Mouse (Mus musculus) ES-E14 (cell line): Measurements from ENCODE around the gene Isg20l2. TPM values are rescaled to one million over a fixed set of nuclear protein-coding genes. Genes with fewer than 3 reads are reported as not detected.

Experiments
- DNase-seq: peaks from one replicate; pipeline ENCODE4 v3.0.0-alpha.2; 2013; ENCODE audit warnings: low read depth, low spot score
- H3K27ac ChIP-seq: 2 replicates; pipeline ENCODE4 v1.5.1; 2012; ENCODE audit warnings: low read depth, mild to moderate bottlenecking, low read length, moderate library complexity, mixed read lengths; ENCODE audit not compliant: poor library complexity, insufficient read depth, severe bottlenecking
- H3K36me3 ChIP-seq: 2 replicates; pipeline ENCODE4 v1.6.1; 2012; ENCODE audit warnings: mild to moderate bottlenecking, low read length, moderate library complexity, mixed read lengths; ENCODE audit not compliant: control insufficient read depth, poor library complexity, insufficient read depth, severe bottlenecking
- H3K4me1 ChIP-seq, 2 experiments: fragments of 150-350 bp in 1 of 2; sonication (generic) in 1 of 2; 2 replicates each; pipeline ENCODE4 v1.6.1; 2012; ENCODE audit warnings: low read length in 2 of 2, mild to moderate bottlenecking in 1 of 2, mixed read lengths in 1 of 2; ENCODE audit not compliant: control insufficient read depth in 2 of 2, insufficient read depth in 2 of 2, poor library complexity in 1 of 2
- H3K4me3 ChIP-seq, 2 experiments: fragments of 150-350 bp in 1 of 2; sonication (generic) in 1 of 2; 2 replicates each; pipeline ENCODE4 v1.5.1; 2012; ENCODE audit warnings: low read length in 2 of 2, low read depth in 1 of 2, mild to moderate bottlenecking in 1 of 2, mixed read lengths in 1 of 2; ENCODE audit not compliant: insufficient read depth in 1 of 2, poor library complexity in 1 of 2, severe bottlenecking in 1 of 2
- H3K9ac ChIP-seq: 2 replicates; pipeline ENCODE4 v1.6.1; 2012; ENCODE audit warnings: low read depth, mild to moderate bottlenecking, low read length, mixed read lengths; ENCODE audit not compliant: poor library complexity, insufficient read depth, severe bottlenecking
- H3K9me3 ChIP-seq: fragments of 150-350 bp; sonication (generic); 2 replicates; pipeline ENCODE4 v1.6.1; 2012; ENCODE audit warnings: low read depth, mild to moderate bottlenecking, low read length; ENCODE audit not compliant: control insufficient read depth, insufficient read depth
- CHD2 ChIP-seq: IDR thresholded peaks from 2 replicates; pipeline ENCODE4 v1.6.1; 2014; ENCODE audit warnings: mild to moderate bottlenecking, low read depth, low read length, inconsistent platforms
- HCFC1 ChIP-seq: IDR thresholded peaks from 2 replicates; pipeline ENCODE4 v1.6.1; 2012; ENCODE audit warnings: low read length, inconsistent platforms, borderline replicate concordance; ENCODE audit not compliant: insufficient read depth
- MAFK ChIP-seq: IDR thresholded peaks from 2 replicates; pipeline ENCODE4 v1.6.1; 2014; ENCODE audit warnings: mild to moderate bottlenecking, low read depth, low read length, inconsistent platforms; ENCODE audit not compliant: insufficient read depth
- ZC3H11A ChIP-seq: IDR thresholded peaks from 2 replicates; pipeline ENCODE4 v1.6.1; 2012; ENCODE audit warnings: low read depth, mild to moderate bottlenecking, inconsistent platforms, low read length, borderline replicate concordance
- ZNF384 ChIP-seq: IDR thresholded peaks from 2 replicates; pipeline ENCODE4 v1.6.1; 2012; ENCODE audit warnings: low read depth, low read length, inconsistent platforms
- in situ Hi-C, 2 experiments: fragments of 600-800 bp; cut with MboI; formaldehyde crosslinking; loops; one replicate each; pipeline ENCODE4 v1.15.1; 2025; ENCODE audit warnings: low sequenced_read_pairs in 2 of 2, inconsistent platforms in 1 of 2; ENCODE audit not compliant: unreplicated experiment in 2 of 2
- total RNA-seq: library from RNA; depleted of rRNA; stranded (reverse); fragments of 300-350 nt; gene quantifications from 2 replicates; pipeline ENCODE4 v1.2.3, GENCODE M21; 2012

Isg20l2 gene
- total RNA-seq, 1 experiment, result 40.1 TPM

DNA sequence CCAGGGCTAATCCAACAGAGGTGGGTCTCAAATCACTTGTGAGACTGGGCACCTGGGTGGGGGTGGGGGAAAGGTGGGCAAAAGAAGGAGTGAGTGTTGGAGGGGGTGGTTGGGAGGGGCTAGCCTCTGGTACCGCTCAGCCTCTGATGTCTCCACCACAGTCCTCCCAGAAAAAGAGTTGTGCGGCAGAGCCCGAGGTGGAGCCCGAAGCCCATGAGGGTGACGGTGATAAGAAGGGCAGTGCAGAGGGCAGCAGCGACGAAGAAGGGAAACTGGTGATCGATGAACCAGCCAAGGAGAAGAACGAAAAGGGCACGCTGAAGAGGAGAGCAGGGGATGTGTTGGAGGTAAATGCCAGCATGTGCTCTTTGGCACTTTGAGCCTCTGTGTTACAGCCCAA is 16.2 kb upstream of the Isg20l2 start:
- H3K4me3 ChIP-seq, result no peak overlapping the region
- H3K4me1 ChIP-seq, result peaks cover 10 to 18% of the 10 kb centered on the region in 2 experiments
- no peak overlapping the region for H3K9ac ChIP-seq
- in situ Hi-C loops, result no loop called here
- no peak for DNase-seq
- peaks cover 43% of the 10 kb centered on the region for H3K36me3 ChIP-seq
- no peak overlapping the region for H3K27ac ChIP-seq
- TF ChIP-seq ZC3H11A (no peak), HCFC1 (no peak), ZNF384 (no peak), MAFK (no peak)
- H3K9me3 ChIP-seq, result no peaks in the 10 kb centered on the region

DNA sequence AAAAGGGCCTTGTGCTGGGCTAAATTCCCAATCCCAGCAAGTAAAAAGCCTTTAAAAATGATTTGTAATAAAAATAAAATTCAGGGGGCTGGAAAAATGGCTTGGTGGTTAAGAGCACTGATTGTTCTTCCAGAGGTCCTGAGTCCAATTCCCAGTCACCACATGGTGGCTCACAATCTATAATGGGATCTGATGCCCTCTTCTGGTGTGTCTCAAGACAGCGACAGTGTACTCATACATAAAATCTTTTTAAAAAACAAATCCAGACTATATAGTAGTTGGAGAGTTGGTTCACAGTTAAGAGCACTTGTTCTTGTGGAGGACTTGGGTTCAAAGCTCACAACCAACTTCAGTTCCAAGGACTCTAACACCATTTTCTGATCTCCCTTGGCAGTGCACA is 13.1 kb upstream of the Isg20l2 start:
- no peak for TF ChIP-seq ZNF384
- no peak for TF ChIP-seq MAFK
- no peak for TF ChIP-seq CHD2
- no peak for TF ChIP-seq HCFC1
- TF ChIP-seq ZC3H11A, result no peak
- H3K9me3 ChIP-seq, result no peaks in the 10 kb centered on the region
- no peak for DNase-seq
- in situ Hi-C loops, result no loop called here
- no peak overlapping the region for H3K4me3 ChIP-seq
- no peak overlapping the region for H3K27ac ChIP-seq
- peaks cover 41% of the 10 kb centered on the region for H3K36me3 ChIP-seq
- no peak overlapping the region for H3K9ac ChIP-seq
- H3K4me1 ChIP-seq, result peaks cover 8 to 11% of the 10 kb centered on the region in 2 experiments

DNA sequence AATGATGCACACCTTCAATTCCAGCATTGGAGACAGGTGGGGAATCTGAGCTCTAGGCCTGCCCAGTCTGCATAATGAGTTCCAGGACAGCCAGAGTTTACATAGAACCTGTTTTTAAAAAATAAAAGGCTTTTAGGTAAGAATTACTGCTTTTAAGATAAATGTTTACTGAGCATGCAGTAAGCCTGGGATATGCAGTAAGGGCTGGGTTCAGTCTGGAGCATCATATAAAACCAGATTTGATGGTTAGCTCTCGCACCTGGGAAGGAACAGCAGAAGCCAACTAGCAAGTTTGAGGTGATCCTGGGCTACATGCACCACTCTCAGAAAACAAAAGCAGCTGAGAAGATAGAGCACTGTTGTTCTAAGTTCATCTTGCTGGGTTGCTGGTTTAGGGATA is 11.6 kb upstream of the Isg20l2 start:
- Histone ChIP-seq H3K4me3 (no peak overlapping the region), H3K36me3 (peaks cover 43% of the 10 kb centered on the region), H3K9me3 (no peaks in the 10 kb centered on the region), H3K27ac (no peak overlapping the region), H3K4me1 (peaks cover under 1 to 4% of the 10 kb centered on the region in 2 experiments; a peak in 3 of 4 replicates), H3K9ac (no peak overlapping the region)
- no peak for TF ChIP-seq MAFK
- TF ChIP-seq CHD2, result no peak
- no peak for TF ChIP-seq ZNF384
- TF ChIP-seq HCFC1, result no peak
- no peak for DNase-seq
- in situ Hi-C loops, result no loop called here

DNA sequence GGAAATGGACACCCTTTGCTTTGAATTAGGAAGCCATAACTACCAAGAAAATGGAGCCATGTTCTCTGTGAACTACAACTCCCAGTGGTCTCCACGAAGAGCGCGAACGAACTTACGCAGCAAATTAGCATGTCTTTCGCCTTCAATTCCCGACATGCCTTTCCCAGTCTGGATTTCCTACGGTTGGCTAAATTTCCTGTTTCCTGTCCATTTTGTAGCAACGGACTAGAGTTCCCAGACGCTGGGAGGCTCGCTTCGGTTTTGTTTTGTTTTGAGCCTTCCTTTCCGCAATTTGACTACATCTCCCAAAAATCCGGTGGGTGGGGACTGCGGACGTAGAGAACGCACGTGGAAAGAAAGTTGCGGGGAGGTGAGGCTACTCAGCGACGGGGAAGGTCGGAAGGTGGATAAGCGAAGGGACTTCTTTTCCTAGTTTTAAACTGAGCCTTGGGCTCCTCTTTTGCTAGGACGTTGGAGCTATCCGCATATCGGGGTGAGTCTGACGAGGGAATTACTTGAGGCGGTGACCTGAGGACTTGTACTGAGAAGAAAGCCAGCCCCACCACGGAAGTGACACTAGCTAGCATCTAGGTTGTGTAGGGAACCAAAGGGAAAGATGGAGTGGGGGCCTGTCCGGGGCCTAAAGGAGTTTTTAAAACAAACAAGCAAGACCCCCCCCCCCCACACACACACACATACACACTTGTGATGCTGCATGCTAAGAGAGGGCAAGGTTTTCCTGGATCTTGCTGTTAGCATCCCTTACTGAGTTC is 10.6 kb upstream of the Isg20l2 start, which contains the start of gene Mrpl24:
Mrpl24 (plus strand) TSS at position 171 of the 773 bp plus-strand sequence.
- Histone ChIP-seq H3K27ac (peak within 1 kb of the TSS; percentile 85), H3K9me3 (no peaks in the 10 kb centered on the region), H3K9ac (peak within 1 kb of the TSS; percentile 86), H3K36me3 (peaks cover 38% of the 10 kb centered on the region), H3K4me3 (peak within 1 kb of the TSS; percentile 73 to 95), H3K4me1 (peaks cover 0 to 4% of the 10 kb centered on the region in 2 experiments; a peak in 2 of 4 replicates)
- DNase-seq, result peak; percentile 78
- in situ Hi-C loops, result no loop called here
- no peak for TF ChIP-seq ZC3H11A
- peak; percentile 81 for TF ChIP-seq MAFK
- peak; percentile 97 for TF ChIP-seq HCFC1
- TF ChIP-seq CHD2, result peak; percentile 72
